Mouse (Mus musculus): ENCODE data around the gene BC030499.

DNA sequence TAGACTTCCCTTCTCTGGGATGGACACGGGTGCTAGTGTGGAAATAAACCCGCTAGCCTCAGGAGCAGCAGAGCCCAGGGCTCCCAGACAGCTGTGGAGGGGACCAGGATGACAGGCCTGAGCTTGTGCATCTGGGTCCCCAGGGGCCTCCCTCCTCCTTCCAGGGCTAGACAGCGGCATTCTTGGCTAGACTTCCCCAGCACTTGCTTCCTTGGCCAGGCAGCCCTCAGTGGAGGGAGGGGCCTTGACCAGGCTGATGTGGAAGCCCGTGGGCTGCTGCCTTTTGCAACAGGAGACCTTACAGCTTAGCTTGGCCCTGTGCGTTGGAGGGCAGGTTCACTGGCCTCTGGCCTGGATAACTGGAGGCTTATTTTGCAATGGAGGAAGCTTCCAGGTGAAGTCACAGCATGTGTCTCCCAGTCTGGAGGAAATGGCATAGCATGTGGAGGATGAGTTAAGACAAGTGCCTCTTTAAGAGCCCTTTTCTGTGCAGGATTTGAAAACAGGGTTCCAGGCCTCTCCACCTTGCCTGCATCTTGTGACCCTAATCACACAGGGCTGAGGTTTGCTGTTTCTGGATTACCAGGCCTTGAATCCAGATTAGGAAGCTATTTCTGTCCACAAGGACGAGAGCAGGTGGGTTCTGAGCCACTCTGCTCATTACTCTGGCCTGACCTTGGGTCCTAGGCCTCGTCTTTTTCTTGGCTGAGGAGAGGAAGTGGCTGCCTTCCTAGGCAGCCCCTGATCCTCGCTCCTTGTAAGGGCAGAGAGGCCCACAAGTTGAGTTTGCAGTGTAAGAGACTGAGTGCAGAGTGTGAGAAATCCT, 54.5 kb downstream of the BC030499 start:
- no peak for TF ChIP-seq CTCF (IDR thresholded peaks at IDR 0.05; ENCODE audit: control insufficient read depth, insufficient read depth, low read length)
- TF ChIP-seq POLR2A (IDR thresholded peaks at IDR 0.05; ENCODE audit: borderline replicate concordance, control insufficient read depth, low read depth, low read length), result no peak

All from bone marrow, adult 2 months (tissue).